Mouse (Mus musculus) C2C12 (cell line): Measurements from ENCODE around the gene Arpc1a. TPM values are rescaled to one million over a fixed set of nuclear protein-coding genes. Genes with fewer than 3 reads are reported as not detected.
"Not testable (repeated sequence)": the region's sequence is repeated elsewhere in the genome, so short reads cannot be mapped to it uniquely, and the experiment has no call there.

ENCODE experiments used
- H3K27me3 ChIP-seq: one replicate; pipeline ENCODE4 v1.6.1; 2011; ENCODE audit not compliant: control insufficient read depth, insufficient read depth, insufficient read length
- H3K36me3 ChIP-seq: one replicate; pipeline ENCODE4 v1.6.1; 2011; ENCODE audit not compliant: control insufficient read depth, insufficient read depth
- H3K4me3 ChIP-seq: one replicate; pipeline ENCODE4 v1.5.1; 2011; ENCODE audit warnings: mild to moderate bottlenecking, control low read depth; ENCODE audit not compliant: poor library complexity, insufficient read depth, severe bottlenecking
- H3K79me2 ChIP-seq: one replicate; pipeline ENCODE4 v1.6.1; 2011; ENCODE audit not compliant: control insufficient read depth, insufficient read depth
- H3K79me3 ChIP-seq: one replicate; pipeline ENCODE4 v1.6.1; 2011; ENCODE audit warnings: low read depth, control low read depth
- H3ac ChIP-seq: one replicate; pipeline ENCODE3; 2011; ENCODE audit warnings: low read depth; ENCODE audit not compliant: control insufficient read depth, insufficient read length
- CEBPB ChIP-seq: IDR thresholded peaks from one replicate; pipeline ENCODE4 v1.6.1; 2011; ENCODE audit warnings: low read depth, mild to moderate bottlenecking, control low read depth, moderate library complexity
- CTCF ChIP-seq: IDR thresholded peaks from one replicate; pipeline ENCODE4 v1.5.1; 2011; ENCODE audit not compliant: control insufficient read depth, insufficient read depth, insufficient read length
- FOSL1 ChIP-seq: IDR thresholded peaks from one replicate; pipeline ENCODE4 v1.8.0; 2011; ENCODE audit warnings: mild to moderate bottlenecking, low read length; ENCODE audit not compliant: poor library complexity, insufficient read depth, severe bottlenecking
- MAX ChIP-seq: IDR thresholded peaks from one replicate; pipeline ENCODE4 v1.6.1; 2011; ENCODE audit warnings: mild to moderate bottlenecking, control low read depth
- MYOD1 ChIP-seq: IDR thresholded peaks from one replicate; pipeline ENCODE4 v1.6.1; 2011; ENCODE audit warnings: low read depth; ENCODE audit not compliant: control insufficient read depth, insufficient read length
- MYOG ChIP-seq: IDR thresholded peaks from one replicate; pipeline ENCODE4 v1.6.1; 2011; ENCODE audit not compliant: control insufficient read depth, insufficient read length; ENCODE audit errors: extremely low read depth
- USF1 ChIP-seq: IDR thresholded peaks from one replicate; pipeline ENCODE4 v1.6.1; 2011; ENCODE audit warnings: low read depth, mild to moderate bottlenecking, control low read depth, moderate library complexity
- polyA plus RNA-seq: library from polyadenylated mRNA; unstranded; fragments of >200 nt; fragmentation: generic; extraction: Trizol; gene quantifications from one replicate; pipeline ENCODE4 v1.2.1, GENCODE M21; 2012; ENCODE audit warnings: missing spikeins

Arpc1a gene
- polyA plus RNA-seq, 1 experiment = 91.7 TPM

DNA sequence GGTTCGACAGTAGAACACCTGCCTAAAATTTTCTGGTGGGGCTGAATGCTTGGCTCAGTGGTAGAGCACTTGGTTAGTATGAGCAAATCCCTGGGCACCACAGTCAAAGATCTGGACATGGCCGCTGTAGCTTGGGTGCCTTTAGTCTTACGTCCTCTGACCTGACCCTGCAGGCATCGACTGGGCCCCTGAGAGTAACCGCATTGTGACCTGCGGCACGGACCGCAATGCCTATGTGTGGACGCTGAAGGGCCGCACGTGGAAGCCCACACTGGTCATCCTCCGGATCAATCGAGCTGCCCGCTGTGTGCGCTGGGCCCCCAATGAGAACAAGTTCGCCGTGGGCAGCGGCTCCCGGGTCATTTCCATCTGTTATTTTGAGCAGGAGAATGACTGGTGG lies 39.8 kb downstream of the Arpc1a start:
- Histone ChIP-seq H3K27me3 (no peaks in the 10 kb centered on the region), H3K79me3 (peaks cover 35% of the 10 kb centered on the region), H3K4me3 (no peak overlapping the region), H3ac (no peak overlapping the region), H3K36me3 (peaks cover 84% of the 10 kb centered on the region), H3K79me2 (peaks cover 43% of the 10 kb centered on the region)
- TF ChIP-seq CTCF = no peak
- TF ChIP-seq MYOG = no peak
- TF ChIP-seq USF1 = no peak
- no peak for TF ChIP-seq MYOD1
- TF ChIP-seq CEBPB = no peak
- no peak for TF ChIP-seq MAX
- no peak for TF ChIP-seq FOSL1

DNA sequence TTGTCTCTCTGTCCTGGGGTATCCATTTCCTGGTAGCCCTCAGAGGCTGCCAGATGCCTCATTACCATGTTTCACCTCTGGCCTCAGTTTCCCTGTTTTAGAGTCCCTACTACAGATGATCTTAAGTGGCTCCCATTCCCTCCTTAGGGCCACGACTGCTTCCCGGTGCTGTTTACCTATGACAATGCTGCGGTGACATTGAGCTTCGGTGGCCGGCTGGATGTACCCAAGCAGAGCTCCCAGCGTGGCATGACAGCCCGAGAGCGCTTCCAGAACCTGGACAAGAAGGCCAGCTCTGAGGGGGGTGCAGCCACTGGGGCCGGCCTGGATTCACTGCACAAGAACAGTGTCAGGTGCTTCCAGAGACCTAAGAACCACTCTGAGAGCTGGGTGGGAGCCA lies 43.0 kb downstream of the Arpc1a start:
- H3ac ChIP-seq = no peak overlapping the region
- H3K79me2 ChIP-seq = peaks cover 11% of the 10 kb centered on the region
- peaks cover 5% of the 10 kb centered on the region for H3K79me3 ChIP-seq
- no peak overlapping the region for H3K4me3 ChIP-seq
- H3K36me3 ChIP-seq = peaks cover 84% of the 10 kb centered on the region
- no peak for TF ChIP-seq MYOG
- no peak for TF ChIP-seq FOSL1
- TF ChIP-seq CTCF = no peak
- TF ChIP-seq MYOD1 = no peak
- TF ChIP-seq CEBPB = no peak
- no peak for TF ChIP-seq USF1
- TF ChIP-seq MAX = no peak
- no peaks in the 10 kb centered on the region for H3K27me3 ChIP-seq

DNA sequence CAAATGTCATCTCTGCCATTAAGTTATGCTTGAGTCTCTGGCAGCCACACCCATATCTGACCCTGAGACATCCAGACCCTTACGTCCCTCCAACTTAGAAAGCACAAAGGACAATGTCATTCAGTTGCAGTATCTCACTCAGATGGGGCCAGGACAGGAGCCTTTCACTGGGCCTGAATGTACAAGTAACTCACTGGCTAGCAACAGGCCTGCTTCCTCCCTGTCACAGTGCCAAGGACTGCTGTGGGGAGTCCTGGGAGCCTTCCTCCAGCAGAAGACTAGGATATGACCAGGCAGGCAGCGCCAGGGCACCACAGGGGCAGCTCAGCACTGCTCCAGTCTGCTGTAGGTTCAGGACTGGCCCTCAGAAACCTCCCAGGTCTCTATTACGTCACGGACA lies 45.5 kb downstream of the Arpc1a start:
- H3ac ChIP-seq = no peak overlapping the region
- TF ChIP-seq MAX (no peak), USF1 (no peak), MYOG (no peak), FOSL1 (no peak), CTCF (no peak), MYOD1 (no peak), CEBPB (no peak)
- H3K79me3 ChIP-seq = peaks cover 2% of the 10 kb centered on the region
- no peak overlapping the region for H3K4me3 ChIP-seq
- peaks cover 11% of the 10 kb centered on the region for H3K79me2 ChIP-seq
- H3K36me3 ChIP-seq = peaks cover 86% of the 10 kb centered on the region
- H3K27me3 ChIP-seq = no peaks in the 10 kb centered on the region

DNA sequence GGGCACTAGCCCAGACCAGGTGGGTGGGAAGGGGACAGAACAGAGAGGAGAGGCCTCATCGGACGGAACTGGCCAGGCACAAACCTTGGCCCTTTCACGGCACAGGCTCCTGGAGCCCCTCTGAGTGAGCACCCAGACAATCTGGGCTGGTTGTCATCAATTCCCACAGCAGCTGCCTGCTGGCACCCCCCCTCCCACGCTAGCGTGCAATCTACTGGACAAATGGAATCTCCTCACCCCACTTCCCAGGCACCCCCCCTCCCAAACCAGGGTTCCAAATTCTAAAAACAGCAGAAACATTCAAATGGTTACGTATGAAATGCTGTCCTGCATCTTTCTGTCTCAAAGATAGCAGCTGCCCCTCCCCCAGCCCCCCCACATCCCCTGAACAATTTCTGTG lies 46.1 kb downstream of the Arpc1a start:
- not testable (repeated sequence) for H3K4me3 ChIP-seq, H3ac ChIP-seq, H3K79me3 ChIP-seq, H3K27me3 ChIP-seq
- Histone ChIP-seq H3K36me3 (peaks cover 86% of the 10 kb centered on the region), H3K79me2 (peaks cover 18% of the 10 kb centered on the region)

DNA sequence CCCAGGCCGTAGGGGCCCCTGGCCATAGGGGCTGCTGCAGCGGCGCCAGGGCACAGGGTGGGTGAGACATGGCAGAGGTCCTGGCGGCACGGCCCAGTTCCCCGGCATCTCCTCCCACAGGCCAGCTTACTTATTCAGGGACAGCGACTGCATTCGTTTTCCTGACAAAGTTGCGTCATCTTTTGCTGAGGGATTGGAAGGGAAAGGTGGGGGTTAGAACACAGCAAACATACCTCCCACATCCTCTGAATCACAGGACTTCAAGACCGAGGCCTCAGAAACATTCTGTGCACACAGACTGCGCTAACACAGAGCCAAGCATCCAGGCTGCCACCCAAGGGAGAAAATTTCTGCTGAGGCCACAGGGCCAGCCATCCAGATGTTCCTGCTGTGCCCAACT lies 46.6 kb downstream of the Arpc1a start:
- peaks cover 22% of the 10 kb centered on the region for H3K79me2 ChIP-seq
- H3K79me3 ChIP-seq = peaks cover 5% of the 10 kb centered on the region
- no peak overlapping the region for H3ac ChIP-seq
- TF ChIP-seq CTCF (no peak), FOSL1 (no peak), CEBPB (peak; percentile 48), MAX (no peak), MYOG (no peak), USF1 (no peak)
- no peak overlapping the region for H3K4me3 ChIP-seq
- peaks cover 86% of the 10 kb centered on the region for H3K36me3 ChIP-seq
- no peaks in the 10 kb centered on the region for H3K27me3 ChIP-seq

DNA sequence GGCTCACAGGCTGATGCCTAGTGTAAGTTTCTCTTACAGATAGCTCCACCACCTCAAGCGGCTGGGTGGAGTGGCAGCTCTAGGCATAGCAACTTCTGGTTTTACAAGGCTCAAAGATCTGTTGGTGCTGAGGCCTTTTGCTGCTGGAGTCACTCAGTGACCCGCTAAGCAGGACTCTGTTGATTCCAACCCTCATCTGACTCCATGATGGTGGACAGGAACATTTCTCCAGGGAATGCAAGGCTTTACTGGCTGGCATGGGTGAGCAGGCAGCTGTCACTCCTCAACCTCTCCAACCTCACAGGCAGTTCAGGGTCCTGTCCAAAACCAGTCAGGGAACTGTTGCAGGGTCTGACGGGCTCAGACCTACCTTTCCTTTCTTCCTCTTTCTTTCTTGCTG lies 47.4 kb downstream of the Arpc1a start:
- Histone ChIP-seq H3ac (no peak overlapping the region), H3K27me3 (no peaks in the 10 kb centered on the region), H3K79me3 (peaks cover 5% of the 10 kb centered on the region), H3K79me2 (peaks cover 30% of the 10 kb centered on the region), H3K4me3 (no peak overlapping the region), H3K36me3 (peaks cover 87% of the 10 kb centered on the region)
- no peak for TF ChIP-seq MYOD1
- no peak for TF ChIP-seq MAX
- TF ChIP-seq FOSL1 = no peak
- TF ChIP-seq MYOG = no peak
- TF ChIP-seq CTCF = no peak
- TF ChIP-seq USF1 = no peak
- TF ChIP-seq CEBPB = no peak

DNA sequence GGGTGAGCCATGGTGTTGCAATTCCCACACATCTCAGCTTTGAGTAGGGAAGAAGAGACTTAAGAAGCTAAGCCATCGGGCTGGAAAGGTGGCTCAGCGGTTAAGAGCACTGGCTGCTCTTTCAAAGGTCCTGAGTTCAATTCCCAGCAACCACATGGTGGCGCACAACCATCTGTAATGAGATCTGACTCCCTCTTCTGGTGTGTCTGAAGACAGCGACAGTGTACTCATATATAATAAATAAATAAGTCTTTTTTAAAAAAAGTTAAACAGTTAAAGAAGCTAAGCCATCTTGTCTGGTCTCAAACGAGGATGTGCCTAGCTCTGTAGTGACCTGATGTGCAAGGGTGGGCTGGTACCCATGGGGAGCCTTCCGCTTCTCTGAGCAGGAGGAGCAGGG lies 49.6 kb downstream of the Arpc1a start:
- H3K27me3 ChIP-seq, H3K4me3 ChIP-seq, H3ac ChIP-seq: not testable (repeated sequence)
- H3K36me3 ChIP-seq = peaks cover 80% of the 10 kb centered on the region
- H3K79me3 ChIP-seq = peaks cover 28% of the 10 kb centered on the region
- peaks cover 53% of the 10 kb centered on the region for H3K79me2 ChIP-seq
